Mouse (Mus musculus): ENCODE measurements around the gene Bri3. TPM values are rescaled to one million over a fixed set of nuclear protein-coding genes. Genes with fewer than 3 reads are reported as not detected.

Bri3 gene
- polyA plus RNA-seq, 1 experiment, result 164 TPM

DNA sequence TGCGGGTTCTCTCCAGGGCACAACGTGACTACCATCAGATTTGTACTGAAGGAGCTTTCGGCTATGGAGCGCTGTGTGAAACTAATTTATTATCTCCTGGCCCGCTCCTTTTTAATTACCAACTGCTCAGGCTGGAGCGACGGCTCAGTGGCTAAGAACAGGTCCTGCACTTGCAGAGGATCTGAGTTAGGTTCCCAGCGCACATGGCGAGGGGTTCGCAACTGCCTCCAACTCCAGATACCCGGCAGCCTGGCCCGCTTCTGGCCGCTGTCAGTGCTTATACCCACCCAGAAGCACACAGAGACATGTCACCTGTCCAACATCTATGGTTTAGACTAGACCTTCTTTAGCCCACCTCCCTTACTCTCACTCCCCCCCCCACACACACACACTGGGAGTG, 35.7 kb downstream of the Bri3 start:
- Histone ChIP-seq H3K4me1 (ENCODE audit: control insufficient read depth, insufficient read depth, low read length) (no peaks in the 10 kb centered on the region; the same call in 1 of the 2 replicates), H3K4me3 (replicated peaks; ENCODE audit: extremely low read depth, low read depth, low read length) (no peak overlapping the region)
- DNase-seq, result no peak
- 98% methylated on average over 13 of the region's 13 CpGs for WGBS
- TF ChIP-seq CTCF (IDR thresholded peaks at IDR 0.05; ENCODE audit: insufficient read depth, low read length) (no peak), POLR2A (IDR thresholded peaks at IDR 0.05; ENCODE audit: borderline replicate concordance, extremely low read depth, low read depth, low read length) (no peak)

DNA sequence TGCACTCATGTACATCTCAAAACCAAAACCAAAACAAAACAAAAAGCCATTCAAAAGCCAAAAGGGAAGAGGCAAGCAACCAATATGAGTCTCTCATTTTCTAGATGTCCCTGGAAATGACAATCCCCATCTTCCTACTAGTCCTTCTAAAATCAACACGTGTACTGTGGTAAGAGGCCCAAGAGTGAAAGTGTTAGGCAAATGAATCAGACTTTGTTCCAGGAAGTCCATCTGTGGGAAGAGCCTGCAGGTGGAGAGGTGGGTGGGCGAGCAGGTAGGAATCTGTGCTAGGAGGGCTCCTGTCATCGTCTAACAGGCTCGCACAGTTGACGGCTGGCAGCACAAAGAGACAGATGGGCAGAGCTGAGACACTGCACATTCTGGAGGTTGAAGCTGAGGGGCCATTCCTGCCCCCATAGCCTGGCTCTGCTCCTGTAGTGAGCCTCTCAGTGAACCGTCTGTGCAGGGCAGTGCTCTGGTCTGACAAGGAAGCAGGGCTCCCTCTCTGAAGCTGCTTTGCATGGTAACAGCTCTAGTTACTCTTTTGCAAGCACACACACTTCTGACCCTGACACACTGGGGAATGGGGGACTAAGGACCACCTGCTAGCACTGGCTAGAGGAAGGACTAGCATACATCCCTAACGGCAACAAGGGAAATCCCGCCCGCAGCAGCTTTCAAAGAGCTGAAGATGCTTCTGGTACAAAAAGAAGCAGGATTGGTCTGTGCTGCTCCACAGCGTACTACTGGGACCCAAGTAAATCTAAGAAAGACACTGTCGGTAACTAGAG, 38.4 kb downstream of the Bri3 start:
- WGBS, result 76% methylated on average over 11 of the region's 11 CpGs
- H3K4me3 ChIP-seq (replicated peaks; ENCODE audit: extremely low read depth, low read depth, low read length), result no peak overlapping the region
- no peaks in the 10 kb centered on the region for H3K4me1 ChIP-seq (ENCODE audit: control insufficient read depth, insufficient read depth, low read length)
- TF ChIP-seq POLR2A (IDR thresholded peaks at IDR 0.05; ENCODE audit: borderline replicate concordance, extremely low read depth, low read depth, low read length) (no peak), CTCF (IDR thresholded peaks at IDR 0.05; ENCODE audit: insufficient read depth, low read length) (no peak)
- no peak for DNase-seq

DNA sequence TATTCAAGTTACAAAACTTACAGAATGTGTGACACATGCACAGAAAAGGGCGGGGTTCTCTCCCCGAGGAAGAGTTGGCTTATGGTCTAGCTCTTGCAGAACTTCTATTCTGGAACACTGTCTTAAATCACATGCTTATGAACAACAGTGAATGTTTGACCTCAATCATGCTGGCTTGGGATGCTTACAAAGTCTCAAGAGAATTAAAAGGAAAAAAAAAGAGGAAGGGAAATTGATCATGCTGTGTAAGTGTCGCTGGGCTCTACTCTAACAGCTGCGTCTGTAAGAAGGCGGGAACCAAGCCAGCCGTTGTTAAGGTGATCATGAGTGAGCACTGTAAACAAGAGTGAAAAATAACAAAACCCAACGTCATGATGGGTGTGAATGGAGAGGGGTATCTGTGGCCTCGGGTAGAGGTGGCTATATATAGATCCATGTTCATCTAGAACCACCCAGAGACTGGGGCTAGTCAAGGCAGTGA, 39.4 kb downstream of the Bri3 start:
- no peak for TF ChIP-seq CTCF (IDR thresholded peaks at IDR 0.05; ENCODE audit: insufficient read depth, low read length)
- TF ChIP-seq POLR2A (IDR thresholded peaks at IDR 0.05; ENCODE audit: borderline replicate concordance, extremely low read depth, low read depth, low read length), result no peak
- WGBS, result 27% methylated on average over 8 of the region's 8 CpGs
- Histone ChIP-seq H3K4me1 (ENCODE audit: control insufficient read depth, insufficient read depth, low read length) (peaks cover 2% of the 10 kb centered on the region; the same call in 1 of the 2 replicates), H3K4me3 (replicated peaks; ENCODE audit: extremely low read depth, low read depth, low read length) (no peak overlapping the region)
- no peak for DNase-seq

- peaks cover 2% of the 10 kb centered on the region; the same call in 1 of the 2 replicates for H3K4me1 ChIP-seq (ENCODE audit: control insufficient read depth, insufficient read depth, low read length)
- H3K4me3 ChIP-seq (replicated peaks; ENCODE audit: extremely low read depth, low read depth, low read length), result no peak overlapping the region
- no peak for DNase-seq
- 77% methylated on average over 5 of the region's 5 CpGs for WGBS
- TF ChIP-seq POLR2A (IDR thresholded peaks at IDR 0.05; ENCODE audit: borderline replicate concordance, extremely low read depth, low read depth, low read length) (no peak), CTCF (IDR thresholded peaks at IDR 0.05; ENCODE audit: insufficient read depth, low read length) (no peak)
Observed at GRCm38 (mm10) chr5:144284599-144284998, 40.4 kb downstream of the Bri3 start.

- peaks cover 4% of the 10 kb centered on the region for H3K4me1 ChIP-seq (ENCODE audit: control insufficient read depth, insufficient read depth, low read length)
- WGBS, result 57% methylated on average over 9 of the region's 9 CpGs
- no peak for DNase-seq
- no peak for TF ChIP-seq CTCF (IDR thresholded peaks at IDR 0.05; ENCODE audit: insufficient read depth, low read length)
- no peak for TF ChIP-seq POLR2A (IDR thresholded peaks at IDR 0.05; ENCODE audit: borderline replicate concordance, extremely low read depth, low read depth, low read length)
- no peak overlapping the region for H3K4me3 ChIP-seq (replicated peaks; ENCODE audit: extremely low read depth, low read depth, low read length)
Observed at GRCm38 (mm10) chr5:144286591-144287266, 42.5 kb downstream of the Bri3 start.

- DNase-seq, result no peak
- TF ChIP-seq CTCF (IDR thresholded peaks at IDR 0.05; ENCODE audit: insufficient read depth, low read length), result no peak
- TF ChIP-seq POLR2A (IDR thresholded peaks at IDR 0.05; ENCODE audit: borderline replicate concordance, extremely low read depth, low read depth, low read length), result no peak
- no peak overlapping the region for H3K4me3 ChIP-seq (replicated peaks; ENCODE audit: extremely low read depth, low read depth, low read length)
- peaks cover 4% of the 10 kb centered on the region for H3K4me1 ChIP-seq (ENCODE audit: control insufficient read depth, insufficient read depth, low read length)
- WGBS, result 71% methylated on average over 3 of the region's 3 CpGs
Observed at GRCm38 (mm10) chr5:144287267-144287820, 43.1 kb downstream of the Bri3 start.

DNA sequence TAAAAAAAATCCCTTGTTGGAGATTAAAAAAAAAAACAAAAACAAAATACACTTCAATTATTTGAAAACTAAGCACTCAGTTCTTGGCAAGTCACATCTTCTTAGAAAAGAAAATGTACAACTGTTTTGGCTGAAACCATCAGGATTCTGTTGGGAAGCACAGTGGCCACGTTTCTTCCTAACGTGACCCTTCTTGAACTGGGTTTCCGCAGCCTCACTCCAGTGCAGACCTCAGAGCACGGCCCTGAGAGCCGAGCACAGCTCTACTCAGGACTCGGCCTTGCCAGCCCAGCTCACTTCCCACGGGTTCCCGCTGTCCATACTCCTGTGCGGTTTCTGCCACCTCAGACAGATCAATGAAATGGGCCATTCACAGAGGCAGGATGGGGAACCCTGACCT, 44.2 kb downstream of the Bri3 start:
- WGBS, result 67% methylated on average over 9 of the region's 9 CpGs
- Histone ChIP-seq H3K4me1 (ENCODE audit: control insufficient read depth, insufficient read depth, low read length) (peaks cover 4% of the 10 kb centered on the region), H3K4me3 (replicated peaks; ENCODE audit: extremely low read depth, low read depth, low read length) (no peak overlapping the region)
- no peak for DNase-seq
- TF ChIP-seq CTCF (IDR thresholded peaks at IDR 0.05; ENCODE audit: insufficient read depth, low read length) (no peak), POLR2A (IDR thresholded peaks at IDR 0.05; ENCODE audit: borderline replicate concordance, extremely low read depth, low read depth, low read length) (no peak)

DNA sequence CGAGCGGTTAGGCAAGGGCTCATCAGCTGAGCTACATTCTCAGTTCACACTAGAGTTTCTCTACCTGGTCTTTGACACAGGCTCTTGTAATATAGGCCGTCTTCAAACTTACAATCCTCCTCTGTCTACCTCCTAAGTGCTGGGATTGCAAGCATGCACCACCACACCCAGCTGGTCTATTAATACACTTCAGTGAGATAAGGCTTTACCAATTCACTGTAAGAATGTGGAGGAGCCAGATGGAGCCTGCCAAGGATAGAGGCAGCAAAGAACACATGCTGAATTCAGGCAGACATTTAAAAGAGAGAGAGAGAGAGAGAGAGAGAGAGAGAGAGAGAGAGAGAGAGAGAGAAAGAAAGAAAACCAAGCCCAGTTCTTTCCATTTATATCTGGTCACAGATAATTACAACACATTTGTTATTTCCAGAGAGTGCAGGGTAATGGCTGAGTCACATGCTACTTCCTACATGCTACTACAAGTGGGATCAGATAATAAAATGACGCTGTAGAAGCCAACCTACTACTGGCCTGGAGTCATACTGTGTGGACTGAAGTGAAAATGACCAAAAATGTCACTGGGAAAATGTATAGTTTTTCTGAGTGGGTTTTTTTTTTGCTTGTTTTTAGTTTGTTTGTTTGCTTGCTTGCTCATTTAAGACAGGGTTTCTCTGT, 45.7 kb downstream of the Bri3 start:
- peaks cover 6% of the 10 kb centered on the region for H3K4me1 ChIP-seq (ENCODE audit: control insufficient read depth, insufficient read depth, low read length)
- no peak for TF ChIP-seq CTCF (IDR thresholded peaks at IDR 0.05; ENCODE audit: insufficient read depth, low read length)
- no peak for TF ChIP-seq POLR2A (IDR thresholded peaks at IDR 0.05; ENCODE audit: borderline replicate concordance, extremely low read depth, low read depth, low read length)
- no peak overlapping the region for H3K4me3 ChIP-seq (replicated peaks; ENCODE audit: extremely low read depth, low read depth, low read length)
- WGBS, result 56% methylated on average over 4 of the region's 4 CpGs
- DNase-seq, result no peak

GRCm38 (mm10) chr5:144294908-144295307, 50.7 kb downstream of the Bri3 start:
- 29% methylated on average over 7 of the region's 7 CpGs for WGBS
- TF ChIP-seq POLR2A (IDR thresholded peaks at IDR 0.05; ENCODE audit: borderline replicate concordance, extremely low read depth, low read depth, low read length) (no peak), CTCF (IDR thresholded peaks at IDR 0.05; ENCODE audit: insufficient read depth, low read length) (no peak)
- DNase-seq, result no peak
- peaks cover 4% of the 10 kb centered on the region; the same call in 1 of the 2 replicates for H3K4me1 ChIP-seq (ENCODE audit: control insufficient read depth, insufficient read depth, low read length)
- H3K4me3 ChIP-seq (replicated peaks; ENCODE audit: extremely low read depth, low read depth, low read length), result no peak overlapping the region

All from lung, adult 2 months (tissue).